Mouse (Mus musculus): ENCODE data around the gene Pikfyve. TPM values are rescaled to one million over a fixed set of nuclear protein-coding genes. Genes with fewer than 3 reads are reported as not detected.

Gene Pikfyve
- polyA plus RNA-seq, 1 experiment from 2014 or later = 8.8 TPM

DNA sequence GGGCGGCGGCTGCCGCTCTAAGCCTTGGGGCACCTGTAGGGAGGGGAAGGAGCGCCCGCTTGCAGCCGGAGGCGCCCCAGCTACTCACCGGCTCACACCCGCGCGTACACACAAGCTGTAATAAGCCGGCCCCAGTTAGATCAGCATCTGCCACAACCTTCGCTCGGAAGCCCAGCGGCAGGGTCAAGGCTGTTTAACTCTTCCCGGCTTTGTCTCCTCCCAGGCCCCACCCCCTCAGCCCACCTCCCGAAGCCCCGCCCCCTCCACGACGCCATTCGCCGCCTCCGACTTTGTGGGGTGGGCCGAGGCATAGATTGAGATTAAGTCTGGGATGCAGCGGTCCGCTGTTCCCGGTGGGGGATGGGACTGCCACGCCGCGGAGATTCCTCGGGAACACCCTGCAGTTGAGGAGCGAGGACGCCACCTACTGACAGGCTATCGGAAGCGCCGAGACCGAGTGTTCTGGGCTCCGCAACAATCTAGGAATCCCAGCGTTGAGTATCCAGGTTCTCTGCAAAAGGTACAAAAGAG, 7.5 kb upstream of the Pikfyve start:
- peak overlapping the region; percentile 88 for H3K4me3 ChIP-seq (ENCODE audit: low read length)
- peak overlapping the region; percentile 81 for H3K4me2 ChIP-seq (ENCODE audit: low read depth, low read length)
- peaks cover under 1% of the 10 kb centered on the region; the same call in 1 of the 2 replicates for H3K36me3 ChIP-seq (ENCODE audit: control insufficient read depth, insufficient read depth, low read length)
- WGBS = 0% methylated on average over 38 of the region's 39 CpGs
- H3K27ac ChIP-seq (ENCODE audit: low read length) = peak overlapping the region; percentile 98
- no peaks in the 10 kb centered on the region for H3K27me3 ChIP-seq (ENCODE audit: control insufficient read depth, insufficient read depth, low read depth, low read length)
- peak; percentile 94 for ATAC-seq (ENCODE audit: low read depth)
- no peaks in the 10 kb centered on the region for H3K9me3 ChIP-seq (ENCODE audit: control insufficient read depth, low read length)
- H3K9ac ChIP-seq (ENCODE audit: low read length) = peak overlapping the region; percentile 80
- H3K4me1 ChIP-seq (replicated peaks; ENCODE audit: control insufficient read depth, insufficient read depth, low read length) = peaks cover 16% of the 10 kb centered on the region

DNA sequence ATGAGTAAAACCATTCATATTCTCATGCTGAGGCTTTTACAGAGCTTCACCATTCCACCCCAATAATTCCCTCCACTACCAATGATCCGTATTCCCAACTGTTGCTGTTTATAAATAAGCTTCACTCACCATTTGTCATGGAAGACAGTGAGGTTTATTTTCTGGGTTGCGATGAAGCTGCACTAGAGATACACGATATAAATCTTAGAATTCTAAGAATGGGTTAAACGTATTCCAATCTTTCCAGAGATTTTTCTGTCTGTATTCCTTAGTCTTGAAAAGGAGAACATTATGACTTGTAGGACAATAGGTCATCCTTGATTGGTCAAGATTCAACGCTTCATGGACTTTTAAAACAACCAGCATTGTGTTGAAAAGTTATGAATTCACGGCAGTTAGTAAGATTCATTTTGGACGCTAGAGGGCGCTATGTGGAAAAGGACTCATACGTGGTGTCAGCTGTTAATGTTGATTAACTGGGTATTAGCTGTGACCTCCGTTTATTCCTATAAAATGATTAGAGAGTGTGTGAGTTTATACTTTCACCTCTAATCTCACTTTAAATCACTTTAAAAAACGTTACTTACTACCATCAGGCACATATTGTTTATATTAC, 6.7 kb upstream of the Pikfyve start:
- Histone ChIP-seq H3K27ac (ENCODE audit: low read length) (peak overlapping the region; percentile 89; the same call in 1 of the 2 replicates), H3K9me3 (ENCODE audit: control insufficient read depth, low read length) (no peaks in the 10 kb centered on the region), H3K4me1 (replicated peaks; ENCODE audit: control insufficient read depth, insufficient read depth, low read length) (peaks cover 16% of the 10 kb centered on the region), H3K36me3 (ENCODE audit: control insufficient read depth, insufficient read depth, low read length) (no peaks in the 10 kb centered on the region), H3K27me3 (ENCODE audit: control insufficient read depth, insufficient read depth, low read depth, low read length) (no peaks in the 10 kb centered on the region), H3K4me3 (ENCODE audit: low read length) (peak overlapping the region; percentile 88), H3K9ac (ENCODE audit: low read length) (peak overlapping the region; percentile 72), H3K4me2 (ENCODE audit: low read depth, low read length) (peak overlapping the region; percentile 81)
- 3% methylated on average over 11 of the region's 11 CpGs for WGBS
- no peak for ATAC-seq (ENCODE audit: low read depth)

DNA sequence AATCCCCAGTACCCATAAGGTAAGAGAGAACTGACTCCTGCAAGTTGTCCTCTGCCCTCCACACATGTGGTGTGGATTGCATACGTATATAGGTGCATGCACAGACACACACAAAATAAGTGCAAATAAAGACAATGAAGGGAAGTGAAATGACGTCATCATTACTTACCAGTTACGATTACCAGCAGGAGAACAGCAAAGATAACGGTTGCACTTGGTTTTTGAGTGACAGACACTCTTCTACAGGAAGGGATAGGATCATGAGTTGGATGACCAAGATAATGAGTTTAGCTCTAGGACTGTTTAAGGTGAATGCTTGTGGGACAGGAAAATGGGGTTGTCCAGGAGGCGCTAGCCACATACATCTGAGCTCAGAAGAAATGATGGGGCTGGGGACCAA, 5.0 kb upstream of the Pikfyve start:
- H3K27me3 ChIP-seq (ENCODE audit: control insufficient read depth, insufficient read depth, low read depth, low read length) = no peaks in the 10 kb centered on the region
- H3K4me2 ChIP-seq (ENCODE audit: low read depth, low read length) = no peak overlapping the region
- 66% methylated on average over 5 of the region's 5 CpGs for WGBS
- H3K9ac ChIP-seq (ENCODE audit: low read length) = no peak overlapping the region
- no peak for ATAC-seq (ENCODE audit: low read depth)
- peaks cover 16% of the 10 kb centered on the region for H3K4me1 ChIP-seq (replicated peaks; ENCODE audit: control insufficient read depth, insufficient read depth, low read length)
- no peaks in the 10 kb centered on the region for H3K9me3 ChIP-seq (ENCODE audit: control insufficient read depth, low read length)
- H3K27ac ChIP-seq (ENCODE audit: low read length) = no peak overlapping the region
- no peak overlapping the region for H3K4me3 ChIP-seq (ENCODE audit: low read length)
- H3K36me3 ChIP-seq (ENCODE audit: control insufficient read depth, insufficient read depth, low read length) = no peaks in the 10 kb centered on the region

DNA sequence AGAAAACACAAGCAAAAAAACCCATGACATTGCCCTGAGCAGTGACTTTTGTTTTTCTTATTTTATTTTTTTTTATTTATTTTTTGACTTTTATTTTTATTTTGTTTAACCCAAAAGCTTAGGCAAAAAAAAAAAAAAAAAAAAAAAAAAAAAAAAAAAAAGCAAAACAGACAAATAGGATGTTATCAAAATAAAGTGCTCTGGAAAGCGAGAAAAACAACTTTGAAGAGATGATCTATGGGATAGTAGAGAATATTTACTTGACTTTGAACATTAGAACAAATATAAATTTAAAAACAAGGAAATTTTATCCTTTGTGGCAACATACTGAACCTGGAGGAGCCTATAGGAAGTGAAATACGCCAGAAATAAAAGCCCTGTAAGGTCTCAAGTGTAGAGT, 2.5 kb upstream of the Pikfyve start:
- Histone ChIP-seq H3K9me3 (ENCODE audit: control insufficient read depth, low read length) (no peaks in the 10 kb centered on the region), H3K27ac (ENCODE audit: low read length) (no peak overlapping the region), H3K4me2 (ENCODE audit: low read depth, low read length) (no peak overlapping the region), H3K4me1 (replicated peaks; ENCODE audit: control insufficient read depth, insufficient read depth, low read length) (peaks cover 11% of the 10 kb centered on the region), H3K4me3 (ENCODE audit: low read length) (no peak overlapping the region), H3K36me3 (ENCODE audit: control insufficient read depth, insufficient read depth, low read length) (no peaks in the 10 kb centered on the region), H3K27me3 (ENCODE audit: control insufficient read depth, insufficient read depth, low read depth, low read length) (no peaks in the 10 kb centered on the region), H3K9ac (ENCODE audit: low read length) (no peak overlapping the region)
- WGBS = 72% methylated on average over 2 of the region's 2 CpGs
- no peak for ATAC-seq (ENCODE audit: low read depth)

DNA sequence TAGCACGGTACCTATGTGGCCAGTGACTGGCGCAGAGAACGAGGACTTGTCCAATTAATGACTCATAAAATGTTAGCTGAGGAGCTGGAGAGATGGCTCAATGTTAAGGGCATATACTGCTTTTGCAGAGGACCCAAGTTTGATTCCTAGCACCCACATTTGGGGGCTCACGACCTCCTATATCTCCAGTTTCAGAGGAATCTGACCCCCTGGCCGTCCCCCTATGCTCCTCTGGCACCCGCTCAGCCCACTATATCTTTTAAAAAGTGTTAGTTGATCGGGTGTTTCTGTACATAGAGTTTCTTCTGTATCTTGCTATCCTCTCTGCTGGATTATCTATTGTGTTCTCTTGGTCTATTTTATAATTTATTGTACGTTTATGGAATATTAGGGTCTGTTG, 1.5 kb upstream of the Pikfyve start:
- no peaks in the 10 kb centered on the region for H3K9me3 ChIP-seq (ENCODE audit: control insufficient read depth, low read length)
- peaks cover 11% of the 10 kb centered on the region for H3K4me1 ChIP-seq (replicated peaks; ENCODE audit: control insufficient read depth, insufficient read depth, low read length)
- H3K9ac ChIP-seq (ENCODE audit: low read length) = no peak overlapping the region
- ATAC-seq (ENCODE audit: low read depth) = no peak
- H3K36me3 ChIP-seq (ENCODE audit: control insufficient read depth, insufficient read depth, low read length) = no peaks in the 10 kb centered on the region
- H3K27ac ChIP-seq (ENCODE audit: low read length) = no peak overlapping the region
- WGBS = 83% methylated on average over 8 of the region's 8 CpGs
- H3K4me2 ChIP-seq (ENCODE audit: low read depth, low read length) = no peak overlapping the region
- H3K4me3 ChIP-seq (ENCODE audit: low read length) = no peak overlapping the region
- H3K27me3 ChIP-seq (ENCODE audit: control insufficient read depth, insufficient read depth, low read depth, low read length) = no peaks in the 10 kb centered on the region

DNA sequence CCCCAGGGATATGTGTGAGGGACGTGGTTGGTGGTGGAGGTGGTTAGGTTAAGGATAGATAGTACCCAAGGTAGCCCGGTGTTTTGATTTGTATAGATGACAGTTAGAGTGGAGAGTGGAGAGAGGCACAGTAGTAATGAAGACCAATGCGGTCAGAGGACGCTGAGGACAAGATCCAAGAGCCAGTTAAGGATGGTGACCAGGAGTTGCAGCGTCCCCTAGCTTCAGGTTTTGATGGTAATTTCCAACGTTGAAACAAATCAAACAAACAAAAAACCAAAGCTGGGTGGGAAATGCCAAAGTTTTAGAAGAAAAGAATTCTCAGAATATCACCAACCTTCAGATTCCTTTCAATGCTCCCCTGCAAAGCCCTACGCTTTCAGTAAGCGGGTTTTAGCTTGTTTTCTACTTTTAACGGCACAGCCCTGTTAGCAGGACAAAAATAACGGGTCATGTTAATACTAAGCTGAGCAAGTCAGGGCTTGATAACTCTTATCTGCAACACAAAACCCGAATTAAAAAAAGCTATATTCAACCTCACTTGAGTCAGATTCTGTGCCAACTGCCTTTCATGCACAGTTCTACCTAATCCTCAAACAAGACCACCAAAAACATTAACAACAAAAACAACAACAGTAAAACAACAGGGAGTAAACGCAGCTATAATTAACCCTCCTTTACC, 818 bp upstream of the Pikfyve start:
- peaks cover 11% of the 10 kb centered on the region for H3K4me1 ChIP-seq (replicated peaks; ENCODE audit: control insufficient read depth, insufficient read depth, low read length)
- 27% methylated on average over 12 of the region's 12 CpGs for WGBS
- no peaks in the 10 kb centered on the region for H3K36me3 ChIP-seq (ENCODE audit: control insufficient read depth, insufficient read depth, low read length)
- ATAC-seq (ENCODE audit: low read depth) = no peak
- peak overlapping the region; percentile 87 for H3K4me2 ChIP-seq (ENCODE audit: low read depth, low read length)
- no peaks in the 10 kb centered on the region for H3K27me3 ChIP-seq (ENCODE audit: control insufficient read depth, insufficient read depth, low read depth, low read length)
- no peak overlapping the region for H3K27ac ChIP-seq (ENCODE audit: low read length)
- H3K9me3 ChIP-seq (ENCODE audit: control insufficient read depth, low read length) = no peaks in the 10 kb centered on the region
- H3K4me3 ChIP-seq (ENCODE audit: low read length) = peak overlapping the region; percentile 96
- H3K9ac ChIP-seq (ENCODE audit: low read length) = peak overlapping the region; percentile 64

DNA sequence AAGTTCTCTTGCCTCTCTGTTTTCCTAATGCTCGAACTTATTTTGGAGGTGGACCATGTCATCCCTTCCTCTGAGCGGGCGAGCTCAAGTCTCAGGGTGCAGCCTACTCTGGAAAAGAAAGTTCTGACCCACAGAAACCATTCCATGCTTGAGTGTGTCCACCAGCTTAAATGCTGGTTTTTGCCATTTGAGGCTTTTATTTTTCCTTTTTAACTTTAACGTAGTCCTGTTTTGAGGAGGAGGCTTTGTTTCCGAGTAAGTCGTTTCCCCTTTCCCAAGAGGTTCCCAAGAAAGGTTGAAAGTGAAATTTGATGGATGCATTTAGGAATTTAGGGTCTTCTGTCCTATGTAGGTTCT, 569 bp downstream of the Pikfyve start:
- Histone ChIP-seq H3K27me3 (ENCODE audit: control insufficient read depth, insufficient read depth, low read depth, low read length) (no peaks in the 10 kb centered on the region), H3K36me3 (ENCODE audit: control insufficient read depth, insufficient read depth, low read length) (peaks cover 2% of the 10 kb centered on the region; the same call in 1 of the 2 replicates), H3K4me1 (replicated peaks; ENCODE audit: control insufficient read depth, insufficient read depth, low read length) (peaks cover 11% of the 10 kb centered on the region), H3K9me3 (ENCODE audit: control insufficient read depth, low read length) (no peaks in the 10 kb centered on the region), H3K4me3 (ENCODE audit: low read length) (peak overlapping the region; percentile 96), H3K27ac (ENCODE audit: low read length) (peak overlapping the region; percentile 84), H3K9ac (ENCODE audit: low read length) (peak overlapping the region; percentile 90), H3K4me2 (ENCODE audit: low read depth, low read length) (peak overlapping the region; percentile 90)
- 0% methylated on average over 6 of the region's 6 CpGs for WGBS
- no peak for ATAC-seq (ENCODE audit: low read depth)

DNA sequence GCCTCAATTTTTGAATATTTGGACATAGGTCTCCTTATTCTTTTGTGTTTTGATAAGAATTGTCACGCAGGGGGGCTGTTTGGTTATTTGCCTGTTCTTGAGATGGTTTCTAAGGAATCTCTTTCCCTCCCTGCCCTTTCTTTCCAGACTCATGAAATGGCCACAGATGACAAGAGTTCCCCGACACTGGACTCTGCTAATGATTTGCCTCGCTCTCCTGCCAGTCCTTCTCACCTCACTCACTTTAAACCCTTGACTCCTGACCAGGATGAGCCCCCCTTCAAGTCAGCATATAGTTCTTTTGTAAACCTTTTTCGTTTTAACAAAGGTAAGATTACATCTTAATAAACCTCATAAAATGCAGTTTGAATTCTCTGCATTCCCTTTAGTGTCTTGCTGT, 3.7 kb downstream of the Pikfyve start:
- ATAC-seq (ENCODE audit: low read depth) = no peak
- no peaks in the 10 kb centered on the region for H3K9me3 ChIP-seq (ENCODE audit: control insufficient read depth, low read length)
- WGBS = 76% methylated on average over 4 of the region's 4 CpGs

DNA sequence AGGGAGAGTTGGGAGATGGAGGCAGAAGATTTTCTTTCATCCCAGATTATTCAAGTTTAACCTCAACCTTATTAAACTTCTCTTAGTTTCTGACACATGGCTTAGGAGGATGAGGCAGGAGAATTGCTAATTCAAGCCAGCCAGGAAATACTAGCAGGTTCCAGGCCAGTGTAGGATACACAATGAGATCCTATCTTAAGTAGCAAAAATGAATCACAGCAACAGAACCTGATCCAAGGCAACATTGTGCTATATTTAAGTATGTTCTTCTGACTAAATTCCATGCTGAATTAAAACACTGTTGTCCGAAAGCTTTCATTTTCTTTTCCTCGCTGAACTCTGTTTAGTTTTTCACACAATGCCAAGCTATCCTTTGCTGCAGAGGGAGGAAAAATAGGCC, 6.7 kb downstream of the Pikfyve start:
- ATAC-seq (ENCODE audit: low read depth) = no peak
- H3K4me2 ChIP-seq (ENCODE audit: low read depth, low read length) = no peak overlapping the region
- WGBS = 94% methylated on average over 2 of the region's 2 CpGs
- no peaks in the 10 kb centered on the region for H3K4me1 ChIP-seq (replicated peaks; ENCODE audit: control insufficient read depth, insufficient read depth, low read length)
- no peak overlapping the region for H3K4me3 ChIP-seq (ENCODE audit: low read length)
- H3K9ac ChIP-seq (ENCODE audit: low read length) = no peak overlapping the region
- H3K9me3 ChIP-seq (ENCODE audit: control insufficient read depth, low read length) = no peaks in the 10 kb centered on the region
- no peaks in the 10 kb centered on the region for H3K27me3 ChIP-seq (ENCODE audit: control insufficient read depth, insufficient read depth, low read depth, low read length)
- peaks cover 20% of the 10 kb centered on the region for H3K36me3 ChIP-seq (ENCODE audit: control insufficient read depth, insufficient read depth, low read length)
- H3K27ac ChIP-seq (ENCODE audit: low read length) = no peak overlapping the region

More for the DNA sequence above, 3.7 kb downstream of the Pikfyve start:
- Histone ChIP-seq H3K4me2 (ENCODE audit: low read depth, low read length) (no peak overlapping the region), H3K36me3 (ENCODE audit: control insufficient read depth, insufficient read depth, low read length) (peaks cover 12% of the 10 kb centered on the region; the same call in 1 of the 2 replicates), H3K9ac (ENCODE audit: low read length) (no peak overlapping the region), H3K27me3 (ENCODE audit: control insufficient read depth, insufficient read depth, low read depth, low read length) (no peaks in the 10 kb centered on the region), H3K4me3 (ENCODE audit: low read length) (no peak overlapping the region), H3K27ac (ENCODE audit: low read length) (no peak overlapping the region), H3K4me1 (replicated peaks; ENCODE audit: control insufficient read depth, insufficient read depth, low read length) (peaks cover 11% of the 10 kb centered on the region)
